Comparison of ENCODE assay signal across 8 mouse cellular contexts in the genomic region with DNA sequence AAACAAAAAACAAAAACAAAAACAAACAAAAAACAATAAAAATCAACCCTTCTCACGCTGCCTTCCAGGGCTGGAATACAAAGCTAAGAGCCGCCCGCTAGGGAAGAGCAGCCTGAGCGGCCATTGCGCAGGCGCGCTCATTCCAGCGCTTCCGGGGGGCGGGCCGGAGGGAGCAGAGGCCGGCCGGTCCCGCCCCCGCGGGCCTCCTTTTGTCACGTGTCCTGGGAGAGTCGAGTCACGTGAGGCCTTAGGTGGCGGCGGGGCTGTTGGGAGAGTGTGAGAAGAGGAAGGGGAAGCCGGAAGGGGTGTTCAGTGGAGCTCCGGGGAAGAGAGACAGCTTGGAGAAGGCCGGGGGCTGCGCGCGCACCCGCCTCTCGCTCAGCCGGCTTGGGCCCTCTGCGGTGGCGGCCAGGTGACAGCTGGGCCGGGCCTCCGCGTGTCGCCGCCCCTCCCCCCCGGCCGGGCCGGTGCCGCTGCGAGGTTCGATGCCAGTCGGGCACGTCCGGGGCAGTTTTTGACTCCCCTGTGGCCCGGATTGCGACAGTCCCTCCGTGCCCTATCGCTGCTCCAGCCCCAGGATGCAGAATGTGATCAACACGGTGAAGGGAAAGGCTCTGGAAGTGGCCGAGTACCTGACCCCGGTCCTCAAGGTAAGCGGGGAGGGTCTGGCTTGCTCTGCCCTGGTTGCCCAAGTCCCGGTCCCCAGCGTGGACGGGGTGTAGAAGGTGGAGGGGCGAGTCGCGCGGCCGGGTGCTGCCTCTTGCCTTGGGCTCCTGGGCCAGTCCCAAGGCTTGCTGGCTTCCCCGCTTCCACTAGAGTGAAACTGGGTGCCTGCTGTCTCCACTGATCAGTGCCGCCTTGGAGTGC. TPM values are rescaled to one million over a fixed set of nuclear protein-coding genes. Genes with fewer than 3 reads are reported as not detected.
DNase-seq lines count a peak whose midpoint lies in the region; ATAC-seq and TF ChIP-seq lines count a peak whose summit lies in the region.

A gene (minus strand): TSS at position 185 of the 867 bp plus-strand sequence.
A gene (plus strand): TSS at position 264 of the 867 bp plus-strand sequence.

- H3K27ac ChIP-seq in bone marrow macrophage, adult 2 months (ENCODE audit: insufficient read depth, low read depth, low read length), result peak within 1 kb of the TSS; percentile 78
- H3K27ac ChIP-seq in embryonic fibroblast, embryonic 13.5 days (ENCODE audit: insufficient read depth, low read length), result peak within 1 kb of the TSS; percentile 86
- peak within 1 kb of the TSS; percentile 89 for H3K27ac ChIP-seq in kidney, embryonic 14.5 days (ENCODE audit: low read depth, low read length)
- peak within 1 kb of the TSS; percentile 93 for H3K27ac ChIP-seq in limb, embryonic 15.5 days

- H3K4me3 ChIP-seq in bone marrow macrophage, adult 2 months (ENCODE audit: insufficient read depth, low read length), result peak within 1 kb of the TSS; percentile 94
- peak within 1 kb of the TSS; percentile 94 for H3K4me3 ChIP-seq in embryonic fibroblast, embryonic 13.5 days (ENCODE audit: insufficient read depth, low read length)
- H3K4me3 ChIP-seq in kidney, embryonic 14.5 days (ENCODE audit: low read length), result peak within 1 kb of the TSS; percentile 62
- peak within 1 kb of the TSS; percentile 72 for H3K4me3 ChIP-seq in limb, embryonic 15.5 days

- TF ChIP-seq CTCF in bone marrow macrophage, adult 2 months (IDR thresholded peaks at IDR 0.05; ENCODE audit: low read depth, low read length), result no peak
- TF ChIP-seq CTCF in embryonic fibroblast, embryonic 13.5 days (IDR thresholded peaks at IDR 0.05; ENCODE audit: borderline replicate concordance, insufficient read depth, low read length), result no peak

- peaks cover 4% of the 10 kb centered on the region; the same call in 1 of the 2 replicates for H3K36me3 ChIP-seq in kidney, embryonic 14.5 days (ENCODE audit: control insufficient read depth, insufficient read depth, low read length)
- peaks cover 4% of the 10 kb centered on the region; the same call in 1 of the 2 replicates for H3K36me3 ChIP-seq in limb, embryonic 15.5 days

- H3K27me3 ChIP-seq in kidney, embryonic 14.5 days (ENCODE audit: control insufficient read depth, insufficient read depth, low read length), result no peaks in the 10 kb centered on the region
- no peaks in the 10 kb centered on the region for H3K27me3 ChIP-seq in limb, embryonic 15.5 days

- peak; percentile 98 for DNase-seq in A20 (ENCODE audit: low read depth, low spot score)
- DNase-seq in heart, adult 9 months (ENCODE audit: low spot score in 2 of 2), result peak; percentile 95 to 97
- peak; percentile 92 to 94 for DNase-seq in monocyte, adult 2 months (ENCODE audit: low read depth in 1 of 2, low spot score in 2 of 2)
- peak; percentile 98 for DNase-seq in spleen, postnatal 36 days (ENCODE audit: low spot score in 2 of 2)

- H3K9ac ChIP-seq in kidney, embryonic 14.5 days (ENCODE audit: low read depth, low read length), result peak within 1 kb of the TSS; percentile 69
- H3K9ac ChIP-seq in limb, embryonic 15.5 days, result peak within 1 kb of the TSS; percentile 74

- WGBS in kidney, embryonic 14.5 days, result 1% methylated on average over 47 of the region's 64 CpGs
- under 1% methylated on average over 53 of the region's 64 CpGs for WGBS in limb, embryonic 15.5 days

- H3K4me2 ChIP-seq in kidney, embryonic 14.5 days (replicated peaks; ENCODE audit: low read depth, low read length), result peak within 1 kb of the TSS; percentile 75
- H3K4me2 ChIP-seq in limb, embryonic 15.5 days, result peak within 1 kb of the TSS; percentile 81

- no peaks in the 10 kb centered on the region for H3K9me3 ChIP-seq in kidney, embryonic 14.5 days (ENCODE audit: control insufficient read depth, low read length)
- H3K9me3 ChIP-seq in limb, embryonic 15.5 days, result no peaks in the 10 kb centered on the region

- peaks cover 13% of the 10 kb centered on the region for H3K4me1 ChIP-seq in bone marrow macrophage, adult 2 months (ENCODE audit: control insufficient read depth, insufficient read depth, low read length)
- H3K4me1 ChIP-seq in embryonic fibroblast, embryonic 13.5 days (ENCODE audit: control insufficient read depth, insufficient read depth, low read length), result peaks cover 4% of the 10 kb centered on the region; the same call in 1 of the 2 replicates
- H3K4me1 ChIP-seq in kidney, embryonic 14.5 days (ENCODE audit: control insufficient read depth, insufficient read depth, low read length), result no peaks in the 10 kb centered on the region
- peaks cover 19% of the 10 kb centered on the region for H3K4me1 ChIP-seq in limb, embryonic 15.5 days

- ATAC-seq in kidney, embryonic 14.5 days (ENCODE audit: low FRiP score, low TSS enrichment), result peak; percentile 99
- peak; percentile 99 for ATAC-seq in limb, embryonic 15.5 days (ENCODE audit: insufficient number of reproducible peaks, low FRiP score, low TSS enrichment, low read depth)

- TF ChIP-seq POLR2A in bone marrow macrophage, adult 2 months (IDR thresholded peaks at IDR 0.05; ENCODE audit: borderline replicate concordance, low read depth, low read length), result no peak; the same call in none of the 2 replicates
- peak; percentile 69 for TF ChIP-seq POLR2A in embryonic fibroblast, embryonic 13.5 days (IDR thresholded peaks at IDR 0.05; ENCODE audit: low read depth, low read length)

RNA-seq across cellular contexts. Expression of the first gene that starts in this region (rescaled TPM):
- polyA plus RNA-seq in bone marrow macrophage, adult 2 months (2012; ENCODE audit: insufficient read depth, insufficient read length, missing spikeins), result 61.8 and 65.1 TPM in 2 replicates
- 34.8 and 46.1 TPM in 2 replicates for polyA plus RNA-seq in embryonic fibroblast, embryonic 13.5 days (2011; ENCODE audit: insufficient read length, low read depth, missing spikeins)
- polyA plus RNA-seq in kidney, embryonic 14.5 days (2014; fragmentation: Nextera tagmentation; extraction: Ambion mirVana), result 8.3 and 19.6 TPM in 2 replicates
- polyA plus RNA-seq in limb, embryonic 15.5 days (2015; fragmentation: Nextera tagmentation; extraction: Ambion mirVana), result 14.9 and 16.3 TPM in 2 replicates

RNA-seq across cellular contexts. Expression of the second gene that starts in this region (rescaled TPM):
- polyA plus RNA-seq in bone marrow macrophage, adult 2 months (2012; ENCODE audit: insufficient read depth, insufficient read length, missing spikeins), result 52.2 and 53.3 TPM in 2 replicates
- polyA plus RNA-seq in embryonic fibroblast, embryonic 13.5 days (2011; ENCODE audit: insufficient read length, low read depth, missing spikeins), result 57.1 and 72.5 TPM in 2 replicates
- polyA plus RNA-seq in kidney, embryonic 14.5 days (2014; fragmentation: Nextera tagmentation; extraction: Ambion mirVana), result 28.0 and 32.1 TPM in 2 replicates
- 41.6 and 42.3 TPM in 2 replicates for polyA plus RNA-seq in limb, embryonic 15.5 days (2015; fragmentation: Nextera tagmentation; extraction: Ambion mirVana)

Comparison
In these comparisons a context has a peak if more than half of its experiments do, and no peak if none do; other contexts are left out.
1. Peak in every context shown above with its lines: DNase-seq, ATAC-seq, H3K4me3 ChIP-seq and H3K27ac ChIP-seq.